Mouse (Mus musculus): ENCODE data around the gene Baz1b.

Gene Baz1b

GRCm38 (mm10) chr5:135186621-135187348 is at the start of gene Baz1b:
TSS of gene Baz1b (plus strand) at chr5:135187264.
- peak; percentile 97 for DNase-seq

- no peak for DNase-seq
Measured at GRCm38 (mm10) chr5:135139881-135140280, 47.2 kb upstream of the Baz1b start.

- no peak for DNase-seq
Measured at GRCm38 (mm10) chr5:135144469-135144868, 42.6 kb upstream of the Baz1b start.

DNA sequence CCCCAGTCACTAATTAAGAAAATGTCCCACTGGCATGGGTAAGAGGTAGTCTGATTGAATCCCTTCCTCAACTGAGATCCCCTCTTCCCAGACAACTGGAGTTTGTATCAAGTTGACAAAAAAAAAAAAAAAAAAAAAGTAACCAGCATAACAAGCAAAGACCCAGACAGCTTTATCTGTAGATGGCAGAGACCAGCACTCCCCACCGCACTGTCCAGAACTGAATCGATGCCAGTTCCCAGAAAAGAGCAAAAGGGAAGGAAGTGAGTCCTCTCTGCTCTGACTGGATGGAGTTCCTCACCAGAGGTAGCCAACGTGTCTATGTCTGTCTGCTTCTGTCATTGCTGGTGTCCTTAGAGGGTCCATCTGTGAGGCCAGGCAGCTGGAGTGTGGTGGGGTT is 41.5 kb upstream of the Baz1b start:
- no peak for DNase-seq

DNA sequence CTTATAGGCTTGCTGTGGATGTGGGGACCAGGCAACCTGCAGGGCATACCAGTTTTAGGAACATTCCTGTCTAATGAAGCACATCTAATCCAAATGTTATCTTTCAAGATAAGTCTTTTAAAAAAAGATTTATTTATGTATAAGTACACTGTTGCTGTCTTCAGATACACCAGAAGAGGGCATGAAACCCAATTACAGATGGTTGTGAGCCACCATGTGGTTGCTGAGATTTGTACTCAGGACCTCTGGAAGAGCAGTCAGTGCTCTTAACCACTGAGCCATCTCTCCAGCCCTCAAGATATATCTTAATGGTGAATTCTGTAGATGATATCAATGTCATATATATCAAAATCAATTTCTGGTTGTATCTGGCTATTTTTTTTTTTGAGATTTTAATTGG is 41.1 kb upstream of the Baz1b start:
- DNase-seq: no peak

DNA sequence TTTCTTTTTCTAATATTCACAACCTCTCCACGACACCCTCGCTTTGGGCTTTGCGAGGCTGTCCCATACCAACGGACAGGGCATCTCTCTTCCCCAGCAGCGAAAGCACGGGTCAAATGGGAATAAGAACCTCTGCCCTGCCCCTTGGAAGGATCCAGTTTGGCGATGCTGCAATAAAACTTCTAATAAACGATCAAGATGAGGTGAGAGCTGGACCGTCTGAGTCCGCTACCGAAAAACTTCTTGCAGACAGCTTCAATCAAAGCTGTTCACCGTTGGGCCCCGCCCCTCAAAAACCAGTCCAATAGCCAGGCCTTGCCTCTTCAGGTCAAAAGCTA is 38.4 kb upstream of the Baz1b start:
- DNase-seq: no peak

DNA sequence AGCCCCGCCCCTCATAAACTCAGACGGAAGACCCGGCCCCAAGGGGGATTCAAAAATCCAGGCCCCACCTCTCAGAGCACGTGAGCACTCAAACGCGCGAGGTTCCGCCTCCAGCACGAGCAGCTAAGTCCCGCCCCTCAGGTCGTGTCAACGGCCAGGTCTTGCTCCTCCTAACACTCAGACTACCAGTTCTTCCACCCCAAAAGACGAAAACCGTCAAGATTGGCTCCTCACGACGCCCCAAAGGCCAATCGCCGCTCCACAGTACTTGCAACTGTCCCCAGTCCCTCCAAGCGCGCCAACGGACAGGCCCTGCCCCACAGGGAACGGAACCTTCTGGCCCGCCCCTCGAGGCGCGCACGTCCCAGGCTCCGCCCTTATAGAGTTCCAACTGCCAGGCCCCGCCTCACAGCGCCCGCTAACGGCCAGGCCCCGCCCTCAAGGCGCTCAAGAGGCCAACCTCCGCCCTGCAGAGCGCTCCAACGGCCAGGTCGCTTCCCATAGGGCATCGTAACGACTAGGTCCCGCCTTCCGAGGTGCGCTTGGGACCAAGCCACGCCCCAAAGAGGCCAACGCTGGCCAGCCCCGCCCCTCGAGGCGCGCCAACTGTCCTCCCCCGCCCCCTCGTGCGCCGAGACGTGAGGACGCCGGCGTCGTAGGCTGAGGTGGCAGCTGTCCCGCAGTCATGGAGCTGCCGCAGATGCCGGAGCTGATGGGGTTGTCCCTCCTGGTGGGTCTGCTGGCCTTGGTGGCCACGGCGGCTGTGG is 37.8 kb upstream of the Baz1b start, which contains the start of gene Tbl2:
Tbl2 (plus strand) TSS at position 605 of the 767 bp plus-strand sequence.
- peak; percentile 99 for DNase-seq

- no peak for DNase-seq
Measured at GRCm38 (mm10) chr5:135149820-135150178, 37.3 kb upstream of the Baz1b start.

- DNase-seq: no peak
Measured at GRCm38 (mm10) chr5:135156496-135156895, 30.6 kb upstream of the Baz1b start.

GRCm38 (mm10) chr5:135161221-135161620 is 25.8 kb upstream of the Baz1b start:
- DNase-seq: peak; percentile 15

DNA sequence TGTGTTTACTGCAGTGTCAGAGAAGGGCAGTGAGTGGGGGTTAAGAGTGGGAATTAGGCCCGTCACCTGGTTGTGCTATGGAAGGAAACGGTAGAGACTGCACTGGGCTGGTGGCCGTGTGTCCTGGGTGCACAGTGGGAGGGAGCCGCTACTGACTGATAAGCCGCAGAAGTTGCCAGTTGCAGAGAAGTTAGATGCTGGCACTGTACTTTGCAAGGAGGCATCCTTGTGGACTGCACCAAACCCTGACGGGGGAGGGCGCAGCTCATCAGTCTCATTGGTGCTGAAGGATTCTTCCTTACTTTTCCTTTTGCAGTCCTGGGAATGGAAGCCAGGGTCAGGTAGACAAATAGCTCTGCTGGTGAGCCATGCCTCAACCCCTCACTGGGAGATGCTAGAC is 25.4 kb upstream of the Baz1b start:
- DNase-seq: no peak

- peak; percentile 61 for DNase-seq
Measured at GRCm38 (mm10) chr5:135162361-135162760, 24.7 kb upstream of the Baz1b start.

DNA sequence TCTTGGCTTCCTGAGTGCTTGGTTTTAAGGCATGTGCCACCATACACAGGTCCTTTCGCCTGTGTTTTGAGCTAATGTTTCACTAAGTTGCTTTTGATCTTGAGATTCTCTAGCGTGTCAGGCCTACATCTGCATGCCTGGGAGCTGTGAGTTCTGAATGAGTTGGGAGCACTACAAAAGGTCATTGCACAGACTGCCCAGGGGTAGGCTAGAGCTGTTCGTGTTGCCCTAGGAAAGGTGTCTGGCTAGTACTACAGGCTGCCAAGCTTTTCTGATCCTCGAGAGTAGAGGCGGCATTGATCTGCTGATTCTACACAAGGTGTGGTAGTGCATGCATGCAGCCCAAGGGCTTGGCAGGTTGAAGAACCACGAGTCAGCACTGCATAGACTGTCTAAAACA is 24.2 kb upstream of the Baz1b start:
- DNase-seq: peak; percentile 38

GRCm38 (mm10) chr5:135166909-135167308 is 20.2 kb upstream of the Baz1b start:
- DNase-seq: no peak

- DNase-seq: no peak
Measured at GRCm38 (mm10) chr5:135167469-135167868, 19.6 kb upstream of the Baz1b start.

- peak; percentile 96 for DNase-seq
Measured at GRCm38 (mm10) chr5:135168063-135169062, 18.7 kb upstream of the Baz1b start, which contains the start of gene Bcl7b. TSS of gene Bcl7b (plus strand) at chr5:135168283.

DNA sequence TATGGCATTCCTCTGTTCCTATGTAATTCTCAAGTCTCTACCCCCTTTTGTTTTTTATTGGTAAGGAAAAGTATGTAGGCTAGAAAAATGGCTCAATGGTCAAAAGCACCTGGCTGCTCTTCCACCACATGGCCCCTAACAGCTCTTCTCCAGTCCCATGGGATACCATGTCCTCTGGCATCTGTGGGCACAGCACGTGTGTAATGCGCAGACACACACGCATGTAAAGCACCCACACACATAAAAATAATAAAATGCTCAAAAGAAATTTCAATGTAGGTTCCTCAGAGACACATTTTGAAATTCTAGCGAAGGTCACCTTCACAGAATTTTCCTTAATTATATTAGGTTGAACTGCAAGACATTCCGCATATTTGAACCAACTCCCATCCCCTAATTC is 17.6 kb upstream of the Baz1b start:
- no peak for DNase-seq

GRCm38 (mm10) chr5:135171688-135172220 is 15.3 kb upstream of the Baz1b start:
- DNase-seq: no peak

DNA sequence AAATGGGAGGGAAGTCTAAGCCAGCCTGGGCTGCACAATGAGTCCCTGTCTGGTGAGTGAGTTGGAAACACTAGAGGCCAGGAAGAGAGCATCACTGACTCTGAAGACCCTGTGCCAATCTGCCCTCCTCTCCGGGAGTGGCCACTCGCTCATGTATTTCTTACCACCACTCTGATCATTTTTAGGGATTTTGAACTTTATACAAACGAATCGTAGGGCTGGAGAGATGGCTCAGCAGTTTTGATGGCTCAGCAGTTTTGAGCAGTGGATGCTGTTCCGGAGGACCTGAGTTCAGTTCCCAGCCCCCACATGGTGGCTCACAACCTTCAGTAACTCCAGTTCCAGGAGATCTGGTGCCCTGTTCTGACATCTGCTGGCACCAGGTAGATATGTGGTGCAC is 14.1 kb upstream of the Baz1b start:
- DNase-seq: no peak

DNA sequence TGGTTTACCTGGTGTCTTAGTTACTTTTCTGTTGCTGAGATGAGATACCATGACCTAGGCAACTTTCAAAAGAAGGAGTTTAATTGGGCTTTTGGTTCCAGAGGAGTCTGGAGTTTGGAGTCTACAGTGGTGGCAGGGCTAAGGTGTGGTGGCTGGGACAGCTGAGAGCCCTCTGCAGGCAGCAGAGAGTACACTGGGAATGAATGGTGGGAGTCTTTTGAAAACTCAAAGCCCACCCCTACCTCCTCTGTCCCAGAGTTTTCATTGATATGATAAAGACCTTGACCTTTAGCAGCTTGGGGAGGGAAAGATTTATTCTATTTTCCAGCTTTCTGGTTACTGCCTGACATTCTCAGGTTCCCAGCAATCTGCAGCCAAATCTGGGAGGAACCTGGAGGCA is 12.0 kb upstream of the Baz1b start:
- no peak for DNase-seq

GRCm38 (mm10) chr5:135178523-135178922 is 8.5 kb upstream of the Baz1b start:
- no peak for DNase-seq

GRCm38 (mm10) chr5:135178996-135179395 is 8.1 kb upstream of the Baz1b start:
- DNase-seq: no peak

- DNase-seq: no peak
Measured at GRCm38 (mm10) chr5:135179616-135180015, 7.4 kb upstream of the Baz1b start.
